ENCODE assay signal across 9 mouse cellular contexts in the genomic region with DNA sequence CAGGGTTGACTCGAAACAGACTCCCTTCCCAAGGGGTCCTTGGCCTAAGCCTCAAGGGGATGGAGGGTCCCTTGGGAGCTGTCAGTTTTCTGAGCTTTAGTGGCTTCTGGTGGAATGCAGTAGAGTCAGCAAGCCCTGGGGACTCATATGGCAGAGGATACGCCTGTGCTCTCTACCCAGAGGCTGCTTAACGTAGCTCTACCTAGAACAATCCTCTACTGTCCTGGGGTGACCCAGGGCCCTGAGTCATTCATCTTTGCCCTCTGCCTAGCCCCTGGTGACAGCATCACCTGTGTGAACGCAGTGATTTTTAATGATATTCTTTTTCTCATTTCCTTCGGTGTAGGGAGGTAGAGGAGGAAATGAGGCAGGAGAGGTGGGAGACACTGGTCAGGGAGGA. TPM values are rescaled to one million over a fixed set of nuclear protein-coding genes. Genes with fewer than 3 reads are reported as not detected.
DNase-seq lines count a peak whose midpoint lies in the region; ATAC-seq and TF ChIP-seq lines count a peak whose summit lies in the region.
"Had no signal": no experiment of that assay in that cellular context is flagged by ENCODE, and none has a peak within 500 bp of the region (broad histone marks: within the 10 kb centered on the region; RNA-seq: fewer than 3 reads in every experiment).

No protein-coding gene starts in this region.

- no peak for DNase-seq in layer of hippocampus, adult 2 months (ENCODE audit: low spot score in 2 of 2)
- DNase-seq in layer of hippocampus, postnatal 25 days (ENCODE audit: extremely low spot score in 1 of 2, low spot score in 1 of 2) = no peak
- DNase-seq in limb, embryonic 11.5 days (ENCODE audit: low spot score) = no peak
- DNase-seq in retina, embryonic 14.5 days (ENCODE audit: low spot score) = no peak
- DNase-seq in layer of hippocampus, postnatal 10 days (ENCODE audit: low spot score in 2 of 2) = no peak

- H3K27ac ChIP-seq in layer of hippocampus, adult 2 months = peak overlapping the region; percentile 93
- H3K27ac ChIP-seq in forebrain, embryonic 12.5 days = no peak overlapping the region
- H3K27ac ChIP-seq in limb, embryonic 11.5 days (replicated peaks; ENCODE audit: low read depth, low read length) = no peak overlapping the region
- H3K27ac ChIP-seq in neural tube, embryonic 15.5 days (replicated peaks) = peak overlapping the region; percentile 84
- H3K27ac ChIP-seq: liver, embryonic 14.5 days had no signal

- H3K4me1 ChIP-seq in forebrain, embryonic 12.5 days = peaks cover 28% of the 10 kb centered on the region
- H3K4me1 ChIP-seq in limb, embryonic 11.5 days (ENCODE audit: control insufficient read depth, insufficient read depth, low read length) = peaks cover 26% of the 10 kb centered on the region
- H3K4me1 ChIP-seq in neural tube, embryonic 15.5 days = peaks cover 23% of the 10 kb centered on the region

- TF ChIP-seq CTCF in layer of hippocampus, adult 2 months (conservative IDR thresholded peaks at IDR 0.05) = no peak

- 0 out of 2 replicates have a peak, but pooled peaks cover 3% of the 10 kb centered on the region for H3K27me3 ChIP-seq in forebrain, embryonic 12.5 days
- H3K27me3 ChIP-seq in limb, embryonic 11.5 days (ENCODE audit: control insufficient read depth, insufficient read depth, low read length) = no peaks in the 10 kb centered on the region
- no peaks in the 10 kb centered on the region for H3K27me3 ChIP-seq in neural tube, embryonic 15.5 days (replicated peaks)

- no peaks in the 10 kb centered on the region for H3K9me3 ChIP-seq in forebrain, embryonic 12.5 days
- H3K9me3 ChIP-seq in limb, embryonic 11.5 days (ENCODE audit: control insufficient read depth, low read length) = no peaks in the 10 kb centered on the region
- no peaks in the 10 kb centered on the region for H3K9me3 ChIP-seq in neural tube, embryonic 15.5 days (replicated peaks)

- H3K36me3 ChIP-seq in forebrain, embryonic 12.5 days (replicated peaks) = no peaks in the 10 kb centered on the region
- H3K36me3 ChIP-seq in limb, embryonic 11.5 days (ENCODE audit: control insufficient read depth, insufficient read depth, low read length) = no peaks in the 10 kb centered on the region
- no peaks in the 10 kb centered on the region for H3K36me3 ChIP-seq in neural tube, embryonic 15.5 days

- peak overlapping the region; percentile 73 for H3K4me3 ChIP-seq in layer of hippocampus, adult 2 months
- H3K4me3 ChIP-seq in forebrain, embryonic 12.5 days (replicated peaks) = peak overlapping the region; percentile 56; the same call in 1 of the 2 replicates
- no peak overlapping the region for H3K4me3 ChIP-seq in limb, embryonic 11.5 days (ENCODE audit: low read depth, low read length)
- peak overlapping the region; percentile 60 for H3K4me3 ChIP-seq in neural tube, embryonic 15.5 days (replicated peaks)

- no peak for ATAC-seq in forebrain, embryonic 12.5 days (ENCODE audit: low FRiP score)
- no peak for ATAC-seq in limb, embryonic 11.5 days (ENCODE audit: insufficient number of reproducible peaks, low FRiP score, low TSS enrichment, low read depth)
- ATAC-seq in neural tube, embryonic 15.5 days (ENCODE audit: low FRiP score) = peak; percentile 11; the same call in 1 of the 2 replicates
- no peak for ATAC-seq in megakaryocyte progenitor cell, adult 5-6 weeks (replicated peaks; ENCODE audit: poor library complexity)

- no peak overlapping the region for H3K9ac ChIP-seq in forebrain, embryonic 12.5 days
- 0 out of 2 replicates have a peak overlapping the region, but pooled peaks have one; percentile 22 for H3K9ac ChIP-seq in limb, embryonic 11.5 days (ENCODE audit: low read length)
- peak overlapping the region; percentile 54 for H3K9ac ChIP-seq in neural tube, embryonic 15.5 days (replicated peaks)
- H3K9ac ChIP-seq: liver, embryonic 14.5 days had no signal

- WGBS in forebrain, embryonic 12.5 days = 60% methylated on average over 5 of the region's 5 CpGs
- WGBS in limb, embryonic 11.5 days = 59% methylated on average over 5 of the region's 5 CpGs
- WGBS in neural tube, embryonic 15.5 days = 47% methylated on average over 5 of the region's 5 CpGs

- H3K4me2 ChIP-seq in forebrain, embryonic 12.5 days = peak overlapping the region; percentile 90
- H3K4me2 ChIP-seq in limb, embryonic 11.5 days (ENCODE audit: low read depth, severe bottlenecking) = peak overlapping the region; percentile 83
- H3K4me2 ChIP-seq in neural tube, embryonic 15.5 days = peak overlapping the region; percentile 87

RNA-seq across cellular contexts. Expression of a gene that starts 8.1 kb away (rescaled TPM):
- total RNA-seq in layer of hippocampus, adult 2 months (2021) = not detected
- 1 to 10 TPM in 1 of 2 experiments, not detected in 1; 1.4 TPM for total RNA-seq in layer of hippocampus, postnatal 25 days (2021)
- not detected in 2 replicates for polyA plus RNA-seq in forebrain, embryonic 12.5 days (2016; fragmentation: Nextera tagmentation; extraction: Ambion mirVana)
- polyA plus RNA-seq in limb, embryonic 11.5 days (2014; fragmentation: Nextera tagmentation; extraction: Ambion mirVana) = 0.77 TPM in 1 of 2 replicates, not detected in the other
- 1.5 and 2.0 TPM in 2 replicates for polyA plus RNA-seq in neural tube, embryonic 15.5 days (2015; fragmentation: Nextera tagmentation; extraction: Ambion mirVana)
- total RNA-seq in layer of hippocampus, postnatal 10 days (2021) = 1 to 10 TPM; 1.5 to 1.8 TPM
- not detected in 2 replicates for total RNA-seq in megakaryocyte progenitor cell, adult 5-6 weeks (2015)
- total RNA-seq in megakaryocyte progenitor cell, adult 5-6 weeks (2017) = not detected in 2 replicates

RNA-seq across cellular contexts. Expression of a gene that starts 19.2 kb away (rescaled TPM):
- total RNA-seq in layer of hippocampus, adult 2 months (2021) = 1 to 10 TPM in 1 of 2 experiments, under 1 TPM in 1; 0.44 to 1.4 TPM
- total RNA-seq in layer of hippocampus, postnatal 25 days (2021) = 1 to 10 TPM in 1 of 2 experiments, under 1 TPM in 1; 0.79 to 1.3 TPM
- polyA plus RNA-seq in forebrain, embryonic 12.5 days (2016; fragmentation: Nextera tagmentation; extraction: Ambion mirVana) = 6.6 and 10.1 TPM in 2 replicates
- polyA plus RNA-seq in limb, embryonic 11.5 days (2014; fragmentation: Nextera tagmentation; extraction: Ambion mirVana) = 39.3 and 40.7 TPM in 2 replicates
- polyA plus RNA-seq in neural tube, embryonic 15.5 days (2015; fragmentation: Nextera tagmentation; extraction: Ambion mirVana) = 4.1 and 5.2 TPM in 2 replicates
- total RNA-seq in layer of hippocampus, postnatal 10 days (2021) = 1 to 10 TPM; 1.5 to 2.4 TPM
- total RNA-seq in megakaryocyte progenitor cell, adult 5-6 weeks (2015) = 0.07 and 0.64 TPM in 2 replicates
- total RNA-seq in megakaryocyte progenitor cell, adult 5-6 weeks (2017) = 0.95 TPM in 1 of 2 replicates, not detected in the other

Comparison
In these comparisons a context has a peak if more than half of its experiments do, and no peak if none do; other contexts are left out.
1. H3K27ac ChIP-seq: peak in layer of hippocampus, adult 2 months (single experiment) and neural tube, embryonic 15.5 days (single experiment); none in forebrain, embryonic 12.5 days (single experiment) and limb, embryonic 11.5 days (single experiment).
2. Peak in every context shown above with its lines, with median percentiles within 50 percentile points of each other: H3K4me2 ChIP-seq.